8 mouse cellular contexts compared by ENCODE assay signal in the genomic region with DNA sequence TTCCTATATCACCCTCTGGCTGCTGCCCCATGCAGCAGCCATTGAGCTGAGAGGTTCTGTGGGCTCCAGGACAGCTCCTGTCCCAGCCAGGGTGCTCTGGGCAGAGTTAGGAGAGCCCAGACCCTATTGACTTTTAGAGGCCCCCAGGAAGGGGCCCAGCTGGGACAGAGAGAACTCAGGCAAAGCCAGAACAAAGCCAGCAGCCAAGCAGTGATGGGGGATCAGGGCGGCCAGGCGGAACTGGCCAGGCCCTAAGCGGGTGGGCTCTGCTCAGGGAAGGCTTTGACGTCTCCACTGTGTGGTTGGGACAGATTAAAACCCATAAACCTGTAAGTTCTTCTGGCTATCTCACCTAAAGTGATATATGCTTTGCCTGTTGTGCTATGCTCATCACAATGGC. TPM values are rescaled to one million over a fixed set of nuclear protein-coding genes. Genes with fewer than 3 reads are reported as not detected.
DNase-seq lines count a peak whose midpoint lies in the region; ATAC-seq and TF ChIP-seq lines count a peak whose summit lies in the region.

No protein-coding gene starts in this region.

- peaks cover 29% of the 10 kb centered on the region for H3K4me1 ChIP-seq in lung, embryonic 14.5 days (ENCODE audit: insufficient read depth)
- H3K4me1 ChIP-seq in forebrain, embryonic 15.5 days = peaks cover 51% of the 10 kb centered on the region
- H3K4me1 ChIP-seq in limb, embryonic 15.5 days = peaks cover 65% of the 10 kb centered on the region
- peaks cover 68% of the 10 kb centered on the region for H3K4me1 ChIP-seq in neural tube, embryonic 15.5 days

- H3K27ac ChIP-seq in lung, embryonic 14.5 days (ENCODE audit: low read depth) = no peak overlapping the region; the same call in 1 of the 2 replicates
- no peak overlapping the region for H3K27ac ChIP-seq in forebrain, embryonic 15.5 days (replicated peaks)
- H3K27ac ChIP-seq in limb, embryonic 15.5 days = no peak overlapping the region
- H3K27ac ChIP-seq in neural tube, embryonic 15.5 days (replicated peaks) = no peak overlapping the region

- ATAC-seq in lung, embryonic 14.5 days (ENCODE audit: insufficient read depth) = no peak
- ATAC-seq in forebrain, embryonic 15.5 days (replicated peaks) = no peak
- ATAC-seq in limb, embryonic 15.5 days (ENCODE audit: insufficient number of reproducible peaks, low FRiP score, low TSS enrichment, low read depth) = no peak
- no peak for ATAC-seq in neural tube, embryonic 15.5 days (ENCODE audit: low FRiP score)

- peak overlapping the region; percentile 90 for H3K4me3 ChIP-seq in lung, embryonic 14.5 days (ENCODE audit: low read depth, low read length)
- H3K4me3 ChIP-seq in forebrain, embryonic 15.5 days = no peak overlapping the region
- H3K4me3 ChIP-seq in limb, embryonic 15.5 days = no peak overlapping the region
- peak overlapping the region; percentile 70 for H3K4me3 ChIP-seq in neural tube, embryonic 15.5 days (replicated peaks)

- 77% methylated on average over 4 of the region's 4 CpGs for WGBS in lung, embryonic 14.5 days
- whole genome bisulfite sequencing in forebrain, embryonic 15.5 days = 29% methylated on average over 4 of the region's 4 CpGs
- WGBS in limb, embryonic 15.5 days = 68% methylated on average over 4 of the region's 4 CpGs
- 25% methylated on average over 4 of the region's 4 CpGs for WGBS in neural tube, embryonic 15.5 days

- H3K27me3 ChIP-seq in lung, embryonic 14.5 days (ENCODE audit: insufficient read depth, low read length) = no peaks in the 10 kb centered on the region
- peaks cover 6% of the 10 kb centered on the region; the same call in 1 of the 2 replicates for H3K27me3 ChIP-seq in forebrain, embryonic 15.5 days
- H3K27me3 ChIP-seq in limb, embryonic 15.5 days = no peaks in the 10 kb centered on the region
- no peaks in the 10 kb centered on the region for H3K27me3 ChIP-seq in neural tube, embryonic 15.5 days (replicated peaks)

- peak overlapping the region; percentile 9; the same call in 1 of the 2 replicates for H3K9ac ChIP-seq in lung, embryonic 14.5 days
- no peak overlapping the region for H3K9ac ChIP-seq in forebrain, embryonic 15.5 days (replicated peaks)
- H3K9ac ChIP-seq in limb, embryonic 15.5 days = no peak overlapping the region
- H3K9ac ChIP-seq in neural tube, embryonic 15.5 days (replicated peaks) = no peak overlapping the region; the same call in 1 of the 2 replicates

- H3K4me2 ChIP-seq in lung, embryonic 14.5 days = peak overlapping the region; percentile 98
- 0 out of 2 replicates have a peak overlapping the region, but pooled peaks have one; percentile 91 for H3K4me2 ChIP-seq in forebrain, embryonic 15.5 days (replicated peaks)
- H3K4me2 ChIP-seq in limb, embryonic 15.5 days = peak overlapping the region; percentile 98; the same call in 1 of the 2 replicates
- H3K4me2 ChIP-seq in neural tube, embryonic 15.5 days = peak overlapping the region; percentile 99

- no peak for TF ChIP-seq CTCF in lung, embryonic 14.5 days (IDR thresholded peaks at IDR 0.05; ENCODE audit: low read depth)

- H3K36me3 ChIP-seq in lung, embryonic 14.5 days (ENCODE audit: insufficient read depth) = peaks cover 38% of the 10 kb centered on the region
- peaks cover 5% of the 10 kb centered on the region for H3K36me3 ChIP-seq in forebrain, embryonic 15.5 days
- peaks cover 30% of the 10 kb centered on the region for H3K36me3 ChIP-seq in limb, embryonic 15.5 days
- peaks cover 15% of the 10 kb centered on the region for H3K36me3 ChIP-seq in neural tube, embryonic 15.5 days

- H3K9me3 ChIP-seq in lung, embryonic 14.5 days (ENCODE audit: low read depth, low read length) = no peaks in the 10 kb centered on the region
- no peaks in the 10 kb centered on the region for H3K9me3 ChIP-seq in forebrain, embryonic 15.5 days
- no peaks in the 10 kb centered on the region for H3K9me3 ChIP-seq in limb, embryonic 15.5 days
- H3K9me3 ChIP-seq in neural tube, embryonic 15.5 days (replicated peaks) = no peaks in the 10 kb centered on the region

- DNase-seq in lung, embryonic 14.5 days = no peak
- no peak for DNase-seq in lung, postnatal 10 days
- no peak for DNase-seq in layer of hippocampus, adult 9-11 months
- no peak for DNase-seq in frontal cortex, postnatal 36 days (ENCODE audit: low spot score in 2 of 2)
- no peak for DNase-seq in Muller cell, postnatal 12 days (ENCODE audit: inconsistent ontology term)

RNA-seq across cellular contexts. Expression of gene Nr2f6, which starts 2.8 kb away (rescaled TPM):
- polyA plus RNA-seq in lung, embryonic 14.5 days (2014; fragmentation: Nextera tagmentation; extraction: Ambion mirVana) = 94.7 and 102 TPM in 2 replicates
- 15.5 and 16.6 TPM in 2 replicates for polyA plus RNA-seq in forebrain, embryonic 15.5 days (2015; fragmentation: Nextera tagmentation; extraction: Ambion mirVana)
- polyA plus RNA-seq in limb, embryonic 15.5 days (2015; fragmentation: Nextera tagmentation; extraction: Ambion mirVana) = 40.4 and 42.9 TPM in 2 replicates
- polyA plus RNA-seq in neural tube, embryonic 15.5 days (2015; fragmentation: Nextera tagmentation; extraction: Ambion mirVana) = 28.6 and 34.9 TPM in 2 replicates

RNA-seq across cellular contexts. Expression of gene Ocel1, which starts 7.9 kb away (rescaled TPM):
- polyA plus RNA-seq in lung, embryonic 14.5 days (2014; fragmentation: Nextera tagmentation; extraction: Ambion mirVana) = 4.0 and 5.0 TPM in 2 replicates
- polyA plus RNA-seq in forebrain, embryonic 15.5 days (2015; fragmentation: Nextera tagmentation; extraction: Ambion mirVana) = 7.3 and 8.0 TPM in 2 replicates
- polyA plus RNA-seq in limb, embryonic 15.5 days (2015; fragmentation: Nextera tagmentation; extraction: Ambion mirVana) = 5.7 and 7.0 TPM in 2 replicates
- 5.6 and 9.2 TPM in 2 replicates for polyA plus RNA-seq in neural tube, embryonic 15.5 days (2015; fragmentation: Nextera tagmentation; extraction: Ambion mirVana)

RNA-seq across cellular contexts. Expression of gene Use1, which starts 12.4 kb away (rescaled TPM):
- 83.2 and 85.6 TPM in 2 replicates for polyA plus RNA-seq in lung, embryonic 14.5 days (2014; fragmentation: Nextera tagmentation; extraction: Ambion mirVana)
- 98.4 and 102 TPM in 2 replicates for polyA plus RNA-seq in forebrain, embryonic 15.5 days (2015; fragmentation: Nextera tagmentation; extraction: Ambion mirVana)
- polyA plus RNA-seq in limb, embryonic 15.5 days (2015; fragmentation: Nextera tagmentation; extraction: Ambion mirVana) = 104 and 105 TPM in 2 replicates
- polyA plus RNA-seq in neural tube, embryonic 15.5 days (2015; fragmentation: Nextera tagmentation; extraction: Ambion mirVana) = 121 and 122 TPM in 2 replicates

RNA-seq across cellular contexts. Expression of gene Ushbp1, which starts 16.6 kb away (rescaled TPM):
- polyA plus RNA-seq in lung, embryonic 14.5 days (2014; fragmentation: Nextera tagmentation; extraction: Ambion mirVana) = 20.5 and 20.6 TPM in 2 replicates
- 5.5 and 6.0 TPM in 2 replicates for polyA plus RNA-seq in forebrain, embryonic 15.5 days (2015; fragmentation: Nextera tagmentation; extraction: Ambion mirVana)
- polyA plus RNA-seq in limb, embryonic 15.5 days (2015; fragmentation: Nextera tagmentation; extraction: Ambion mirVana) = 10.3 and 13.4 TPM in 2 replicates
- 7.0 and 9.8 TPM in 2 replicates for polyA plus RNA-seq in neural tube, embryonic 15.5 days (2015; fragmentation: Nextera tagmentation; extraction: Ambion mirVana)

RNA-seq across cellular contexts. Expression of gene Babam1, which starts 17.7 kb away (rescaled TPM):
- polyA plus RNA-seq in lung, embryonic 14.5 days (2014; fragmentation: Nextera tagmentation; extraction: Ambion mirVana) = 108 and 114 TPM in 2 replicates
- 102 and 108 TPM in 2 replicates for polyA plus RNA-seq in forebrain, embryonic 15.5 days (2015; fragmentation: Nextera tagmentation; extraction: Ambion mirVana)
- 84.9 and 90.7 TPM in 2 replicates for polyA plus RNA-seq in limb, embryonic 15.5 days (2015; fragmentation: Nextera tagmentation; extraction: Ambion mirVana)
- polyA plus RNA-seq in neural tube, embryonic 15.5 days (2015; fragmentation: Nextera tagmentation; extraction: Ambion mirVana) = 96.0 and 96.1 TPM in 2 replicates

Comparison
In these comparisons a context has a peak if more than half of its experiments do, and no peak if none do; other contexts are left out.
1. H3K4me3 ChIP-seq: peak in lung, embryonic 14.5 days (single experiment) and neural tube, embryonic 15.5 days (single experiment); none in forebrain, embryonic 15.5 days (single experiment) and limb, embryonic 15.5 days (single experiment).
2. Peak in every context shown above with its lines, with median percentiles within 50 percentile points of each other: H3K4me2 ChIP-seq.